Mouse (Mus musculus): ENCODE results near the gene Triobp. TPM values are rescaled to one million over a fixed set of nuclear protein-coding genes. Genes with fewer than 3 reads are reported as not detected.
A peak's percentile ranks its signal among the peaks of the same experiment; 100 is the strongest.

Gene Triobp
- polyA plus RNA-seq, 1 experiment from 2014 or later: 49.7 TPM

DNA sequence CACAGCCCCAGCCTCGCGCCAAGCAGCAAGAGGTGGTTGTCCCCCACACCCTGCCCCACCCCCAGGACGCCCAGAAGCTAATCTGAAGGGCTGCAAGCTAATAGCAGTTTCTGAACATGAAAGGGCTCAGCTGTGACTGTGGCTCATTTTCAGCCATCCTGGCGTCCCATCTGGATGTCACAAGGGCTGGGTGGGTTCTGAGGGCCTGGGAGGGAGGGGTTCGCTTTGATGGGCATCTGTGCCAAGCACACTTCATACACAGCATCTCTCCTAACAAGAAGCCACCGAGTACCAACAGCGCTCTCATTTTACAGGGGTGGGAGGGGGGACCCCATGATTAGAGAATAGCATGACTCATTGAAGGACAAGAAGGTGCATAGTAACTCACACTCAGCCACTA lies 65.9 kb downstream of the Triobp start:
- no peak overlapping the region for H3K4me3 ChIP-seq (replicated peaks; ENCODE audit: low read length)
- peaks cover 8% of the 10 kb centered on the region; the same call in 1 of the 2 replicates for H3K4me1 ChIP-seq (replicated peaks; ENCODE audit: control insufficient read depth, insufficient read depth, low read length)
- no peaks in the 10 kb centered on the region for H3K27me3 ChIP-seq (replicated peaks; ENCODE audit: control insufficient read depth, insufficient read depth, low read length)
- no peak overlapping the region for H3K4me2 ChIP-seq (ENCODE audit: low read length)
- 50% methylated on average over 7 of the region's 7 CpGs for WGBS
- no peak overlapping the region for H3K9ac ChIP-seq (replicated peaks; ENCODE audit: low read depth, low read length)
- ATAC-seq: peak; percentile 38
- H3K27ac ChIP-seq (ENCODE audit: low read length): no peak overlapping the region
- no peaks in the 10 kb centered on the region for H3K9me3 ChIP-seq (ENCODE audit: control insufficient read depth, low read length)
- H3K36me3 ChIP-seq (ENCODE audit: control insufficient read depth, insufficient read depth): no peaks in the 10 kb centered on the region

DNA sequence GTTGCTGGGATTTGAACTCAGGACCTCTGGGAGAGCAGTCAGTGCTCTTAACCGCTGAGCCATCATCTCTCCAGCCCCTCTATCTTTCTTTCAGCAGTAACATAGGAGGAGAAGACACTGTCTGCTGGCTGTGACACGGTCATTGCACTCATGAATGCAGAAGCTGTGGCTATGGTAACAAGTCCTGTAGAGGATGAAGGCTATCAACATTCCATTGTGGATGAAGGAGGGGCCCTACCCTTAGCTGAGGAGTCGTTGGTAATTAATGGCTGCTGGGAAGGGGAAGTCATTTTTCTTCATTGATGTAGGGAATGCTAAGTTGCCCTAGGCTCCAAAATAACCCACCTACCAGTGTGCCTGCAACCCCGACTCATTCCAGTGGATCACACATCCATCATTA lies 70.7 kb downstream of the Triobp start:
- Histone ChIP-seq H3K4me2 (ENCODE audit: low read length) (no peak overlapping the region), H3K9ac (replicated peaks; ENCODE audit: low read depth, low read length) (no peak overlapping the region), H3K9me3 (ENCODE audit: control insufficient read depth, low read length) (no peaks in the 10 kb centered on the region), H3K36me3 (ENCODE audit: control insufficient read depth, insufficient read depth) (no peaks in the 10 kb centered on the region), H3K4me3 (replicated peaks; ENCODE audit: low read length) (no peak overlapping the region), H3K27ac (ENCODE audit: low read length) (no peak overlapping the region), H3K4me1 (replicated peaks; ENCODE audit: control insufficient read depth, insufficient read depth, low read length) (peaks cover 5% of the 10 kb centered on the region; the same call in 1 of the 2 replicates), H3K27me3 (replicated peaks; ENCODE audit: control insufficient read depth, insufficient read depth, low read length) (no peaks in the 10 kb centered on the region)
- 42% methylated on average over 4 of the region's 4 CpGs for WGBS
- no peak for ATAC-seq

DNA sequence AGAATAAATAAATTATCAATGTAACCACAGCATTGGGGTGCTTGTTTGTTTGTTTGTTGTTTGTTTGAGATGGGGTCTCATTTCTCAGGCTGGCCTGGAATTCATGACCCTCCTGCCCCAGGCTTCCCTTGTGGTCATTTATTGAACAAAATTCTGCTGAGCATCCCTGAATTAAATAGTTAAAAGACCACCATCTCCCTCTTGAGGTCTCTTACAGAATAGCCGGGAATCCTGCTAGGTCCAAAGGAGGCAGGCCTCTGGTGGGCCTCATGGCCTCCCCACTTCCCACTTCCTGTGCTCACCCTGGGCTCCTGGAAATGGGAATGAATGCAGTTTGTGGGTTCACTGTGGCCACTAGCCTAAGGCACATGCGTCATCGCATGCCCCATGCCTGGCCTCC lies 71.4 kb downstream of the Triobp start:
- no peak overlapping the region for H3K4me3 ChIP-seq (replicated peaks; ENCODE audit: low read length)
- H3K4me2 ChIP-seq (ENCODE audit: low read length): no peak overlapping the region
- WGBS: 63% methylated on average over 3 of the region's 3 CpGs
- no peak overlapping the region for H3K27ac ChIP-seq (ENCODE audit: low read length)
- ATAC-seq: no peak
- no peaks in the 10 kb centered on the region for H3K27me3 ChIP-seq (replicated peaks; ENCODE audit: control insufficient read depth, insufficient read depth, low read length)
- no peaks in the 10 kb centered on the region for H3K9me3 ChIP-seq (ENCODE audit: control insufficient read depth, low read length)
- no peaks in the 10 kb centered on the region for H3K4me1 ChIP-seq (replicated peaks; ENCODE audit: control insufficient read depth, insufficient read depth, low read length)
- H3K36me3 ChIP-seq (ENCODE audit: control insufficient read depth, insufficient read depth): no peaks in the 10 kb centered on the region
- H3K9ac ChIP-seq (replicated peaks; ENCODE audit: low read depth, low read length): no peak overlapping the region

DNA sequence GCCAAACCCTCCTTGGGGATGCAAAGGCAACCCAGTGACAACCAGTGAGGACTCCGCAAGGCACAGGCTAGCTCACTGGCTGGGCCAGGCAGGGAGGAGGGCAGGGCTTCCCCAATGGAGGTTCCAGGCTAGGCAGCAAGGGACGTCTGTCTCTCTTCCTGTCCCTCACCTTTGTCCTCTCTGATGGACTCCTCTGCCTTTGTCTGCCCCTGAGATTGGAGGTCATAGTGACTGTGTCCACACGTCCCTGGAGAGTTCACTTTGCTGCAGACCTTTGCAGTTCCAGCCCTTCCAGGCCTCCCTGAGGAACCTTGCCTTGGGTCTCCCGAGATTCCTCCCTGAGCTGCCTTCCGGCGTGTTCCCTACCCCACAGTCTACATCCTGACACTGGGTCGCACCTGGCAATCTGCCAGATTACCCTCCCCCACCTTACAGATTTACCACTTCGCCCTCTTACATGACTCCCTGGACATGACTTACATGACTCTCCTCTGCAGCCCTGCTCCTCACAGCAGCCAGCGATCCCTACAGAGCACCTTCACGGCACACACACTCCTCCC lies 75.2 kb downstream of the Triobp start:
- H3K9ac ChIP-seq (replicated peaks; ENCODE audit: low read depth, low read length): no peak overlapping the region
- H3K4me1 ChIP-seq (replicated peaks; ENCODE audit: control insufficient read depth, insufficient read depth, low read length): peaks cover 19% of the 10 kb centered on the region
- no peaks in the 10 kb centered on the region for H3K9me3 ChIP-seq (ENCODE audit: control insufficient read depth, low read length)
- H3K4me2 ChIP-seq (ENCODE audit: low read length): no peak overlapping the region
- WGBS: 65% methylated on average over 10 of the region's 10 CpGs
- H3K27me3 ChIP-seq (replicated peaks; ENCODE audit: control insufficient read depth, insufficient read depth, low read length): no peaks in the 10 kb centered on the region
- no peak overlapping the region for H3K4me3 ChIP-seq (replicated peaks; ENCODE audit: low read length)
- no peak overlapping the region for H3K27ac ChIP-seq (ENCODE audit: low read length)
- ATAC-seq: no peak
- no peaks in the 10 kb centered on the region for H3K36me3 ChIP-seq (ENCODE audit: control insufficient read depth, insufficient read depth)

DNA sequence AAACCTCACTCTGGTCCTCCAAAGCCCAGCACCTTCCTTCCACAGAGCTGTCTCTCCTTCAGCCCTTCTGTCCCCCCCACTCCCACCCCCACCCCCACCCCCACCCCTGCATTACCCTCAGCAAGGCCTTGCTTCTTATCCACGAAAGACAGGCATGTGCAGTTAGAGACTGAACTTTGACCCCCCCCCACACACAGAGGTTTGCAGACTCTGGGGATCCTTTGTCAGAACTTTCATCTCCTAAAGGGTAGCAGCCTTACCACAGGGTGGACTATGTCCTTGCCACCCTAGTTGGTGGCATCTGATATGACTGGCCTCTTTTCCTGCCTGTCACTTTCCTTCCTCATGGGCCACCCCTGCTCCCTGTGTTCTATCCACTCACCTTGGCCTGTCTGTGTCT lies 75.8 kb downstream of the Triobp start:
- Histone ChIP-seq H3K4me1 (replicated peaks; ENCODE audit: control insufficient read depth, insufficient read depth, low read length) (peaks cover 20% of the 10 kb centered on the region), H3K9ac (replicated peaks; ENCODE audit: low read depth, low read length) (no peak overlapping the region), H3K36me3 (ENCODE audit: control insufficient read depth, insufficient read depth) (no peaks in the 10 kb centered on the region), H3K4me3 (replicated peaks; ENCODE audit: low read length) (no peak overlapping the region), H3K4me2 (ENCODE audit: low read length) (no peak overlapping the region), H3K27me3 (replicated peaks; ENCODE audit: control insufficient read depth, insufficient read depth, low read length) (no peaks in the 10 kb centered on the region), H3K9me3 (ENCODE audit: control insufficient read depth, low read length) (no peaks in the 10 kb centered on the region), H3K27ac (ENCODE audit: low read length) (no peak overlapping the region)
- 75% methylated on average over 1 of the region's 1 CpGs for WGBS
- no peak for ATAC-seq

DNA sequence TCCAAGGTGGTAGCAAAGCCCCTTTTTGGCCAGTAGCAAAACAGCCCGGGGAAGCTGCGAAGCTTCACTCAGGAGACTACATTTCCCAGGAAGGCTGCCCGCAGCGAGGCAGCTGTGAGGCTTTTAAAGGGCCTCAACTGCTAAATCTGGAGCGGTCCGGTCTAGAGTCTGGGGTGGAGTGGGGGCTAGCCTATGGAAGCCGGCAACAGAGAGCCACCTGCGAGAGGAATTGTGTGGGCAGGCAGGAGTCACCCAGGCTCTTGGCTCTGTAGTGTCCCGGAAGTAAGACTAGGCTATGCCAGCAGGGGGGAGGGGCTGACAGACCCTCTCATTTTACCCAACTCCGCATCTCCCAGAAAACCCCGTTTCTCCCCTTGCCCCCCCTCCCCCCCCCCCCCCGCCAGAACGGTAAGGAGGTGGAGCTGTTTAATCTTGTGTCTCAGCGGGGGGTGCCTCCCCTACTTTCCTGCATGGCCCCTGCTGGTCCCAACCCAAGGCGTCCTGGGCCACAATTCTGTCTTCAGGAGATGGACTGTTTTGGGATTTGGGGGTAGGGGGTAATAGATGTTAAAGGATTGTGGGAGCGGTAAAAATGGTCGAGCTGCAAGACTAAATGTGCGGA lies 78.3 kb downstream of the Triobp start:
- WGBS: 13% methylated on average over 15 of the region's 18 CpGs
- H3K27ac ChIP-seq (ENCODE audit: low read length): no peak overlapping the region
- peak overlapping the region; percentile 39 for H3K4me2 ChIP-seq (ENCODE audit: low read length)
- peak overlapping the region; percentile 32; the same call in 1 of the 2 replicates for H3K9ac ChIP-seq (replicated peaks; ENCODE audit: low read depth, low read length)
- no peaks in the 10 kb centered on the region for H3K27me3 ChIP-seq (replicated peaks; ENCODE audit: control insufficient read depth, insufficient read depth, low read length)
- peak overlapping the region; percentile 17; the same call in 1 of the 2 replicates for H3K4me3 ChIP-seq (replicated peaks; ENCODE audit: low read length)
- H3K9me3 ChIP-seq (ENCODE audit: control insufficient read depth, low read length): no peaks in the 10 kb centered on the region
- no peak for ATAC-seq
- H3K4me1 ChIP-seq (replicated peaks; ENCODE audit: control insufficient read depth, insufficient read depth, low read length): peaks cover 34% of the 10 kb centered on the region
- H3K36me3 ChIP-seq (ENCODE audit: control insufficient read depth, insufficient read depth): no peaks in the 10 kb centered on the region

DNA sequence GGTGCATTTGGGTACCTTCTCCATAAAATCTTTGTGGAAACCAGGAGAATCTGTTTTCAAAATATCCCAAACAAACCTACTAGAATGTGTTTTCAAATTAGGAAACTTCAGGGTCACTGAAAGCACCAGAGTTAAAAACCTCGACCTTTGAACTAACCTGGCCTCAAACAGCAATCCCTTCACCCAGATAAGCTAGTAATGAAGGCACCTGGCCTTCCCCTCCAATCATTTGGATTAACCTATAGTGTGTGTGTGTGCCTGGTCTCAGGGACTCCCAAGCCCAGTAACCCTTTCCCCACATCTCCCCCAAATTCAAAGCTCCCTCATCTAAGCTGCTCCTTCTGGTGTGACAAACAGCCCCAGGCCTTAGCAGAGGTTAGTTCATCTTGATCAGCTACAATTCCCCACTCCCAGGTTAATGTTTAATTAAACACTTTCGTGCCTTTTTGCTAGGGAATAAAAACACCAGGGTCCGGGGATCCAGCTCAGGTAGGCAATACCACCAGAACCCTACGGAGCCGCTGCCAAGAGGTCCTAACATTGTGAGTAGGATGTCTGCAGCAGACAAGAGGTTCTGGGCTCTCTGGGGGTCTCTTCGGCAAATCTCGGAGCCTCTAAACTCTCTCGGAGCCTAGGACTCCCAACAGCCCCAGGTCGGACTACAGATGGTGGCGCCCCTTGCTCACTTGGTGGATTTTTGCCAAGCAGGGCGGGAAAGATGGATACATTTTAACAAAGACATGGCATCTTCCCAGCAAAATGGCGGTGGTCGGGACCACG lies 79.2 kb downstream of the Triobp start:
- ATAC-seq: no peak
- 32% methylated on average over 14 of the region's 14 CpGs for WGBS
- Histone ChIP-seq H3K27me3 (replicated peaks; ENCODE audit: control insufficient read depth, insufficient read depth, low read length) (no peaks in the 10 kb centered on the region), H3K9me3 (ENCODE audit: control insufficient read depth, low read length) (no peaks in the 10 kb centered on the region), H3K9ac (replicated peaks; ENCODE audit: low read depth, low read length) (peak overlapping the region; percentile 93; the same call in 1 of the 2 replicates), H3K27ac (ENCODE audit: low read length) (peak overlapping the region; percentile 82; the same call in 1 of the 2 replicates), H3K4me2 (ENCODE audit: low read length) (peak overlapping the region; percentile 85), H3K4me1 (replicated peaks; ENCODE audit: control insufficient read depth, insufficient read depth, low read length) (peaks cover 40% of the 10 kb centered on the region), H3K4me3 (replicated peaks; ENCODE audit: low read length) (peak overlapping the region; percentile 82), H3K36me3 (ENCODE audit: control insufficient read depth, insufficient read depth) (no peaks in the 10 kb centered on the region)

DNA sequence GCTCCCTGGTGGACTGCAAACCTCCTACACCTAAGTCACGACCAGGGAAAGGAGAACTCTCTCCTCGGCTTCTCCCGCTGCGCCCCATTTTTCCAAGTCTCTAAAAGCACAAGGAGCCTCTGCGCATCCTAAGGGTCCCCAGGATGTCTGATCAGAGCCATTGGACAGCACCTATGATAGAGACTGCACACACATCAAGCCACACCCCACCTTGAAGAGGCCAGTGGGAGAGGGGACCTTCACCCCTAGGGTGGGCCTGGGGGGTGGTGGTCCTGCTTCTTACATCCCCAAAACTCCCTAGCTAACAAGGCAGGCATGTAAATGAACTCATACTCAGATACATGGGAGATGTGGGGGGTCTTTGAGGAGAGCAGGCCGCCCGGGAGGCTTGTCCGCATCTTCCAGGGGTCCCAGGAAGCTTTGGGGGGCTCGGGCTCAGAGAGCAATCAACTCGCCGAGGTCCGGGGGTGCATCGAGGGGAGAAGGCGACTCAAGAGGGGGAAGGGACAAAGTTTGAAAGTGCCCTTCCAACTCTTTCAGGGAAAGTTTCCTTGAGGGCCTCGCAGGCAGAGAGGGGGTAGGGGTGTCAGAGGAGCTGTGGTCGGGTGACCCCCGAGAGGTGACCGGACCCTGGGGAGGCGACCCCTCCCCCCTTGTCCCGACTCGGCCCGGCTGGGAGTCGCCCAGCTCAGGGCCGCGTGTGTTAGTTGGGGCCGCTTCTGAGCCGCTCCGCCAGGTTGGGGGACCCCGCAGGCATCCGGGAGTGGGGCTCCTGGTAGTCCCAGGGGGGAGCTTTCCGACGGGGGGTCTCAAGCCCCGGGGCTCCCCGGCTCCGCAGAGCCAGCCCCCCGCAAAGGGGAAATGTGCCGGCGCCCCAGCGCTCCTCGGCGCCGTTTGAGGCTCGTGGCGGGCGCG lies 80.0 kb downstream of the Triobp start:
- H3K9me3 ChIP-seq (ENCODE audit: control insufficient read depth, low read length): no peaks in the 10 kb centered on the region
- H3K4me1 ChIP-seq (replicated peaks; ENCODE audit: control insufficient read depth, insufficient read depth, low read length): peaks cover 47% of the 10 kb centered on the region
- peak overlapping the region; percentile 82 for H3K27ac ChIP-seq (ENCODE audit: low read length)
- H3K36me3 ChIP-seq (ENCODE audit: control insufficient read depth, insufficient read depth): no peaks in the 10 kb centered on the region
- peak overlapping the region; percentile 93 for H3K9ac ChIP-seq (replicated peaks; ENCODE audit: low read depth, low read length)
- peak overlapping the region; percentile 82 for H3K4me3 ChIP-seq (replicated peaks; ENCODE audit: low read length)
- ATAC-seq: peak; percentile 9; the same call in 1 of the 2 replicates
- WGBS: 6% methylated on average over 44 of the region's 46 CpGs
- peak overlapping the region; percentile 85 for H3K4me2 ChIP-seq (ENCODE audit: low read length)
- H3K27me3 ChIP-seq (replicated peaks; ENCODE audit: control insufficient read depth, insufficient read depth, low read length): no peaks in the 10 kb centered on the region

Data from forebrain, embryonic 16.5 days (tissue).